Mouse (Mus musculus): ENCODE results near the gene Timp3.

DNA sequence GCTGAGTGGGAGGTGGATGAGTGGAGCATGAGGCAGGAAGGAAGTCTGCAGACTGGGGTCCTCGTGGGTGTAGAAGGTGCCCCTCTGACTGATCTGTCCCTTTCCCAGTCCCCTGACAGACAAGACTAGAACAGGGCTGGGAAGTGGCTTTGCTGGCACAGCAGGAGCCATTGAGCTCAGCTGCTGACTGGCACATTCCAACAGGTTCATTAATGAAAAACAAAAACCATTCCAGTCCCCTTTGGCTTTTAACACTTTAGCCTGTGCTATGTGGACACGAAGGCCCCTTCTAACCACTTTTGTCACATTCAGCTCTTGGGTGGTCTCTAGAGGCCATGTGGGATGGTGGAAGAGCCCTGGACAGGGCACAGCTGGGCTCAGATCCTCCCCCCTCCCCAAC, 4.4 kb downstream of the Timp3 start:
- TF ChIP-seq CTCF (IDR thresholded peaks at IDR 0.05; ENCODE audit: extremely low read depth, insufficient read depth, insufficient read length, insufficient replicate concordance) (no peak), POLR2A (IDR thresholded peaks at IDR 0.05; ENCODE audit: low read depth, low read length) (no peak)
